Mouse (Mus musculus): Measurements from ENCODE around the gene Cgnl1. TPM values are rescaled to one million over a fixed set of nuclear protein-coding genes. Genes with fewer than 3 reads are reported as not detected.

Cgnl1 gene
- polyA plus RNA-seq, 1 experiment from 2014 or later, result 54.6 TPM

DNA sequence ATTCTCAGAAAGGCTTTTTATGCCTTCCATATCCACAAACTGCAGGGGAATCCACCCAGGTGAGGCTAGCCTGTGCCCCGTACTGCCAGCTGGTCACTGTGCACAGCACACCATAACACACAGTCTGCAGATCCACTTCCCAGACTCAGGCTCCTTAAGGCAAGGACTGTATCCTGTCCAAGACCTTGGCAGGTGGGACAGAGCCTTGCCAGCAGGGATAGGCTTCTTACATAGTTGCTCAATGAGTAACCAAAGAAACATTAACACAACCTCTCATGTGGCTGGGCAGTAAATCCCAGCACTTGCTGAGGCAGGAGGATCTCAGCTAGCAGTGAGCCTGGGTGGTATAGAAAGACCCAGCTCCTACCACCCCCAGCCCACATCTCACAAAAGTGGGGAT is 3.3 kb downstream of the Cgnl1 start:
- peak overlapping the region; percentile 90 for H3K4me3 ChIP-seq
- H3K36me3 ChIP-seq, result peaks cover 8% of the 10 kb centered on the region
- H3K27ac ChIP-seq (ENCODE audit: poor library complexity, severe bottlenecking), result no peak overlapping the region
- H3K27me3 ChIP-seq (replicated peaks), result no peaks in the 10 kb centered on the region
- WGBS, result 85% methylated on average over 1 of the region's 1 CpGs
- no peaks in the 10 kb centered on the region; the same call in 1 of the 2 replicates for H3K9me3 ChIP-seq (replicated peaks)
- no peak overlapping the region; the same call in 1 of the 2 replicates for H3K9ac ChIP-seq
- no peak for ATAC-seq (ENCODE audit: insufficient number of reproducible peaks, low FRiP score)
- peak overlapping the region; percentile 82 for H3K4me2 ChIP-seq
- peaks cover 67% of the 10 kb centered on the region for H3K4me1 ChIP-seq (replicated peaks)

DNA sequence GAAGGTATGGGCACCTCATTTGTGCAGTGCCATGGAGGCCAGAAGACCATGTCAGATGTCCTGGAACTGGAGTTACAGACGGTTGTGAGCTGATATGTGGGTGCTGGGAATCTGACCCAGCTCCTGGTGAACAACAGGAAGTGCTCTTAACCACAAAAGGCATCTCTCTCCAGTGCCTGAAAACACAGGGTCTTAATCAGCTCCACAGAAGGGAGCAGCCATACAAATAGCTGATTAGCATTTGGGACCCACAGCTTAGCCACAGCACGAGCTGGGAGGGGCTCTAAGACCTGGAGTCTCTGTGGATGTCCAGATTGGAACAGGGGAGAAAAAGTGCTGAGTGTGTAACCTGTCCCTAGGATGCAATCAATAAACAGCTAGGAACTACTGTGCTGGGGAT is 4.5 kb downstream of the Cgnl1 start:
- no peaks in the 10 kb centered on the region for H3K27me3 ChIP-seq (replicated peaks)
- H3K27ac ChIP-seq (ENCODE audit: poor library complexity, severe bottlenecking), result no peak overlapping the region
- H3K4me2 ChIP-seq, result 0 out of 2 replicates have a peak overlapping the region, but pooled peaks have one; percentile 5
- WGBS, result 55% methylated on average over 2 of the region's 2 CpGs
- H3K4me1 ChIP-seq (replicated peaks), result peaks cover 74% of the 10 kb centered on the region
- H3K4me3 ChIP-seq, result no peak overlapping the region
- no peak for ATAC-seq (ENCODE audit: insufficient number of reproducible peaks, low FRiP score)
- peaks cover 13% of the 10 kb centered on the region for H3K36me3 ChIP-seq
- H3K9ac ChIP-seq, result no peak overlapping the region
- H3K9me3 ChIP-seq (replicated peaks), result peaks cover 3% of the 10 kb centered on the region; the same call in 1 of the 2 replicates

DNA sequence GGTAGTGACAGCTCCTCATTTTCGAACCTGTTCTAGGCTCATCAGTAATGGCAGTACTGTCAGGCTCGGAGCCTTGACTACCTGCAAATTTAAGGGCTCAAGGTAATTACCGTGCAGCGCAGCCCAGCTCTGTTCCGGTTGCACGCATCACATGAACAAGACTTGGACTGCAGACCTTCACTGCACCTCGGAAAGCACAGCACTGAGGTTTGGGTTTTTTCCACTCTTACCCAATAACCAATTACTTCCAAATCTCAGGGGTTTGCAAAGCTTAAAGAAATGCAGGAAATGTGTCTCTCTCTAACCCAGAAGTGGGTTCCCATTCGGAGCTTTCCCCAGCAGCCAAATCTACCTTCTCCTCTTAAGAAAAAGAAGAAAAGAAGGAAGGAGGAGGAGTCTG is 5.1 kb downstream of the Cgnl1 start:
- Histone ChIP-seq H3K9me3 (replicated peaks) (peaks cover 3% of the 10 kb centered on the region; the same call in 1 of the 2 replicates), H3K4me3 (no peak overlapping the region), H3K9ac (no peak overlapping the region), H3K27ac (ENCODE audit: poor library complexity, severe bottlenecking) (no peak overlapping the region), H3K4me1 (replicated peaks) (peaks cover 71% of the 10 kb centered on the region), H3K36me3 (peaks cover 13% of the 10 kb centered on the region), H3K4me2 (no peak overlapping the region), H3K27me3 (replicated peaks) (no peaks in the 10 kb centered on the region)
- 84% methylated on average over 8 of the region's 8 CpGs for WGBS
- ATAC-seq (ENCODE audit: insufficient number of reproducible peaks, low FRiP score), result no peak

DNA sequence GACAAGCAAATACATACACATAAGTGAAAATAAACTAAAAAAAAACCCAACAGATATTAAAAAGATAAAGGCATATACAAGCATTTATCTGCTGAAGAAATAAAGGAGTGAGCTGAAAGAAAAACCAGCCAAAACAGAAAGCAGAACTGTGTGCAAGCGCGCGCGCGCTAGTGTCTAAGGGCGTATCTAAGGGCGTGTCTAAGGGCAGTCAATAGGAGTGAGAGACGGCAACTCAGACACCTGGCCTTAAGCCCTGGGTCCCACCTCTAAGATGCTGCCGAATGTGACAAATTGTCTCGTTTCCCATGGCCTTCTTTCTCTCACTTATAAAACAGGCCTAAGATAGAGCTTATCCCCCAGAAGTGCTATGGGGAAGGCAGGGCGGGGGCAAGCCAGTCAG is 6.9 kb downstream of the Cgnl1 start:
- Histone ChIP-seq H3K27me3 (replicated peaks) (no peaks in the 10 kb centered on the region), H3K27ac (ENCODE audit: poor library complexity, severe bottlenecking) (no peak overlapping the region), H3K9ac (no peak overlapping the region), H3K4me2 (0 out of 2 replicates have a peak overlapping the region, but pooled peaks have one; percentile 1), H3K36me3 (peaks cover 13% of the 10 kb centered on the region), H3K4me1 (replicated peaks) (peaks cover 84% of the 10 kb centered on the region), H3K4me3 (no peak overlapping the region), H3K9me3 (replicated peaks) (peaks cover 3% of the 10 kb centered on the region; the same call in 1 of the 2 replicates)
- ATAC-seq (ENCODE audit: insufficient number of reproducible peaks, low FRiP score), result no peak
- 66% methylated on average over 11 of the region's 11 CpGs for WGBS

DNA sequence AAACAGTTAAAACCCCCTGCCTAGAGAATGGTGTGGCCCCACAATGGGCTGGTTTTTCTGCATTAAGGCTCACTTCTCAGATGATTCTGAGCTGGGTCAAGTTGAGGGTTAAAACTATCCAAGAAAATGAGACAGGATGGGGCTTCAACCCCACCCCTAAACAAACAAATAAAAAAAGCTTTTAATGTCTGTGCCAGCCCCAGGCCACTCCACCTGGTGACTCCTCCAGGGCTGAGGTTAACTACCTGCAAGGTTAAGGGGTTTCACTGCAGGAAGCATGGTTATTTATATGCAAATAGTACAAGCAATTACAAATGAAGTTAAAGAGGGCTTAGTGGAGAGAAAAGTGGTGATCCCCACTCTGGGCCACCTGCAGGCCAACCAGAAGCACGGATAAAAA is 8.1 kb downstream of the Cgnl1 start:
- peaks cover 86% of the 10 kb centered on the region for H3K4me1 ChIP-seq (replicated peaks)
- no peak for ATAC-seq (ENCODE audit: insufficient number of reproducible peaks, low FRiP score)
- no peak overlapping the region for H3K4me3 ChIP-seq
- 17% methylated on average over 1 of the region's 1 CpGs for WGBS
- peaks cover 3% of the 10 kb centered on the region; the same call in 1 of the 2 replicates for H3K9me3 ChIP-seq (replicated peaks)
- H3K27ac ChIP-seq (ENCODE audit: poor library complexity, severe bottlenecking), result no peak overlapping the region
- peaks cover 13% of the 10 kb centered on the region for H3K36me3 ChIP-seq
- H3K27me3 ChIP-seq (replicated peaks), result no peaks in the 10 kb centered on the region
- H3K4me2 ChIP-seq, result no peak overlapping the region
- no peak overlapping the region for H3K9ac ChIP-seq

- Histone ChIP-seq H3K36me3 (peaks cover 8% of the 10 kb centered on the region), H3K4me2 (no peak overlapping the region), H3K9ac (no peak overlapping the region), H3K27ac (ENCODE audit: poor library complexity, severe bottlenecking) (no peak overlapping the region), H3K4me1 (replicated peaks) (peaks cover 84% of the 10 kb centered on the region), H3K4me3 (no peak overlapping the region), H3K9me3 (replicated peaks) (0 out of 2 replicates have a peak, but pooled peaks cover 3% of the 10 kb centered on the region), H3K27me3 (replicated peaks) (no peaks in the 10 kb centered on the region)
- WGBS, result 94% methylated on average over 4 of the region's 4 CpGs
- no peak for ATAC-seq (ENCODE audit: insufficient number of reproducible peaks, low FRiP score)
These were observed 9.7 kb downstream of the Cgnl1 start for GRCm38 (mm10) chr9:71761663-71762062.

- H3K4me1 ChIP-seq (replicated peaks), result peaks cover 79% of the 10 kb centered on the region
- peak overlapping the region; percentile 48 for H3K4me2 ChIP-seq
- H3K27ac ChIP-seq (ENCODE audit: poor library complexity, severe bottlenecking), result peak overlapping the region; percentile 69
- H3K27me3 ChIP-seq (replicated peaks), result no peaks in the 10 kb centered on the region
- peaks cover 8% of the 10 kb centered on the region for H3K36me3 ChIP-seq
- no peak overlapping the region for H3K4me3 ChIP-seq
- H3K9me3 ChIP-seq (replicated peaks), result 0 out of 2 replicates have a peak, but pooled peaks cover 3% of the 10 kb centered on the region
- peak overlapping the region; percentile 39 for H3K9ac ChIP-seq
- WGBS, result 20% methylated on average over 13 of the region's 14 CpGs
- no peak for ATAC-seq (ENCODE audit: insufficient number of reproducible peaks, low FRiP score)
These were observed 10.8 kb downstream of the Cgnl1 start for GRCm38 (mm10) chr9:71760518-71761141.

- Histone ChIP-seq H3K27ac (ENCODE audit: poor library complexity, severe bottlenecking) (peak overlapping the region; percentile 69), H3K9me3 (replicated peaks) (0 out of 2 replicates have a peak, but pooled peaks cover 3% of the 10 kb centered on the region), H3K4me1 (replicated peaks) (peaks cover 75% of the 10 kb centered on the region), H3K36me3 (peaks cover 8% of the 10 kb centered on the region), H3K4me2 (peak overlapping the region; percentile 48), H3K27me3 (replicated peaks) (no peaks in the 10 kb centered on the region), H3K4me3 (no peak overlapping the region), H3K9ac (peak overlapping the region; percentile 39)
- no peak for ATAC-seq (ENCODE audit: insufficient number of reproducible peaks, low FRiP score)
- 10% methylated on average over 5 of the region's 5 CpGs for WGBS
These were observed 11.5 kb downstream of the Cgnl1 start for GRCm38 (mm10) chr9:71759893-71760292.

GRCm38 (mm10) chr9:71757386-71757785 is 14.0 kb downstream of the Cgnl1 start:
- no peak overlapping the region for H3K4me2 ChIP-seq
- H3K27ac ChIP-seq (ENCODE audit: poor library complexity, severe bottlenecking), result peak overlapping the region; percentile 28; the same call in 1 of the 2 replicates
- no peak for ATAC-seq (ENCODE audit: insufficient number of reproducible peaks, low FRiP score)
- H3K9me3 ChIP-seq (replicated peaks), result 0 out of 2 replicates have a peak, but pooled peaks cover 3% of the 10 kb centered on the region
- H3K4me3 ChIP-seq, result no peak overlapping the region
- no peaks in the 10 kb centered on the region for H3K27me3 ChIP-seq (replicated peaks)
- H3K9ac ChIP-seq, result no peak overlapping the region
- peaks cover 75% of the 10 kb centered on the region for H3K4me1 ChIP-seq (replicated peaks)
- peaks cover 5% of the 10 kb centered on the region for H3K36me3 ChIP-seq
- WGBS, result 56% methylated on average over 8 of the region's 8 CpGs

DNA sequence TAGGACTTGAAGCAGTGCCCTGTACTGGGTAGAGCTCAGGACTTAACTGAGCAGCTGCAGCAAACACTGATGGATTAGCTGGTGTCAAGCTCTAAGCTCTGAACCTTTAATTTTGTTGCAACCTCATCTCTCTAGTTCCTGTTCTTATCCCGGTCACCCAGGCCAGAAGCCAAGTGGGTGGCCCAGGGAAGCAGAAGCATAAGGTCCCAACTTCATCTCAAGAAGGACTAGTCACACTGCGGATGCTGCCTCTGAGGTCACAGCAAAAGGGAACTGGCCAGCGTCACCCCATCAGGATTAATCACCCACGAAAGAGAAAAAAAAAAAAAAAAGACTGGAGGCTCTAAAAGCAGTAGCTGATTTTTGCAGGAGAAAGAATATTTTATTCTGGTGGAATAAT is 14.5 kb downstream of the Cgnl1 start:
- no peak for ATAC-seq (ENCODE audit: insufficient number of reproducible peaks, low FRiP score)
- WGBS, result 34% methylated on average over 4 of the region's 4 CpGs

DNA sequence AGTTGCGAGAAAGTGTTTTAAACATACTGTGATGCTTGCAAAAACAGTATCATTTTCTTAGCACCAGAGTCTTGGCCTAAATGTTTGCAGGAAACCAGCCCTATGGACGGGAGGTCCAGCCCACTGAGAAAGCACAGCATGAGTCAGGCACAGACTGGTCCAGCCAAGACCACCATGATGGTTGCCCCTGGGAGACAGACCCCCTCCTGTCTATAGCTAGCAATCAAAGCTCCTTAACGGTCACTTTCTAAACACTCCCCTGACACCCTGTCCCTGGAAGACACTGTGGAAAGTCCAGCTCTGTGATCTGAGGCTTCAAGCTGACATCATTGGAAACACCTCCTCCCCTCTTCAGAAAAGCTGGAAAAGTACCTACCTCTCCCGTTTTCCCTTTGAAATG is 17.4 kb downstream of the Cgnl1 start:
- Histone ChIP-seq H3K4me1 (replicated peaks) (peaks cover 71% of the 10 kb centered on the region), H3K9me3 (replicated peaks) (no peaks in the 10 kb centered on the region), H3K27ac (ENCODE audit: poor library complexity, severe bottlenecking) (no peak overlapping the region; the same call in 1 of the 2 replicates), H3K9ac (no peak overlapping the region), H3K4me3 (no peak overlapping the region), H3K27me3 (replicated peaks) (no peaks in the 10 kb centered on the region), H3K4me2 (no peak overlapping the region), H3K36me3 (peaks cover 4% of the 10 kb centered on the region)
- 51% methylated on average over 4 of the region's 4 CpGs for WGBS
- no peak; the same call in 1 of the 2 replicates for ATAC-seq (ENCODE audit: insufficient number of reproducible peaks, low FRiP score)

More for the DNA sequence above, 14.5 kb downstream of the Cgnl1 start:
- Histone ChIP-seq H3K27me3 (replicated peaks) (no peaks in the 10 kb centered on the region), H3K4me1 (replicated peaks) (peaks cover 71% of the 10 kb centered on the region), H3K36me3 (peaks cover under 1% of the 10 kb centered on the region), H3K4me3 (no peak overlapping the region), H3K9me3 (replicated peaks) (0 out of 2 replicates have a peak, but pooled peaks cover under 1% of the 10 kb centered on the region), H3K9ac (no peak overlapping the region), H3K27ac (ENCODE audit: poor library complexity, severe bottlenecking) (peak overlapping the region; percentile 28; the same call in 1 of the 2 replicates), H3K4me2 (no peak overlapping the region)

Data from heart, embryonic 12.5 days (tissue).